Mouse (Mus musculus): ENCODE measurements around the gene Dab2ip. TPM values are rescaled to one million over a fixed set of nuclear protein-coding genes. Genes with fewer than 3 reads are reported as not detected.

Dab2ip gene
- polyA plus RNA-seq, 1 experiment from 2014 or later: 41.3 TPM

DNA sequence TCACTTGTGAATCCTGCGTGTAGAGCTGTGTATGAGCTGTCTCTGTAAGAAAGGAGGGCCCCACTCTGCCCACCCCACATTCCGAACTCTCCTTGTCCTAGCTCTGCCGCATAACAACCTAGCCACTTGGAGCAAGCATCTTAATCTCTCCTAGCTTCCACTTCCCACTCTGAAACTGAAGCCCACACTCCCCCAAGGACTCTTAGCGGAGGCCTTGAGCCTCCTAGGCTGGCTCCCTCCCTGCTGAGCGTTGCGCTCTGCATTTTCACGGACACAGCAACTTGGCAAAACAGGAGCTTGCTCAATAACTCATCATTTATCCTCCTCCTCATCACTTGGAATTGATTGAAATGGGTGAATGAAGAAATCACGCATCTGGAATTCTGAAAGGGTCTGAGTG is 97.9 kb downstream of the Dab2ip start:
- Histone ChIP-seq H3K9me3 (ENCODE audit: control insufficient read depth) (no peaks in the 10 kb centered on the region), H3K27ac (ENCODE audit: low read depth, low read length) (no peak overlapping the region), H3K4me1 (replicated peaks; ENCODE audit: control insufficient read depth, insufficient read depth, low read length) (peaks cover 10% of the 10 kb centered on the region), H3K4me3 (ENCODE audit: low read depth, low read length) (no peak overlapping the region), H3K36me3 (ENCODE audit: control insufficient read depth, insufficient read depth) (no peaks in the 10 kb centered on the region; the same call in none of the 2 replicates), H3K9ac (ENCODE audit: low read depth, low read length) (no peak overlapping the region), H3K27me3 (replicated peaks; ENCODE audit: control insufficient read depth, insufficient read depth, low read length) (no peaks in the 10 kb centered on the region), H3K4me2 (replicated peaks; ENCODE audit: low read depth) (no peak overlapping the region)
- WGBS: 73% methylated on average over 8 of the region's 8 CpGs
- TF ChIP-seq CTCF (IDR thresholded peaks at IDR 0.05; ENCODE audit: low read depth): no peak
- ATAC-seq: no peak

DNA sequence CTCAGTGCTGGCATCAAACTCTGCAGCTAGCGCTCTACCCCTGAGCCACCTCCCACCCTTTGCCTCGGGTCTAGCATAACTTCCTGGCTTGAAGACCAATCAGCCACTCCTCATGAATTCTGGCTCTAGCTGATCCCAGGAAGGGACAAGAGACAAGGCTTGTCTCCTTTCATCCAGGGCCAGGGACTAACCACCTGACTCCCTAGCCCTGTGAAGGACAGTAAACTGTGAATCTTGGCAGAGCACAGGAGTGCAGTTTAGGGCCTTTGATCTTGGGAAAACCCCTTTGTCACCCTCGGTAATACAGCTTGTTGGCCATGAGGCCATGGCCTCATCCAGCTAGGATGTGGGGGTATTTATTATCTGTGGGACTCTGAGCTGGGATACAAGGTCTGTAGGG is 100.2 kb downstream of the Dab2ip start:
- Histone ChIP-seq H3K9me3 (ENCODE audit: control insufficient read depth) (no peaks in the 10 kb centered on the region), H3K27me3 (replicated peaks; ENCODE audit: control insufficient read depth, insufficient read depth, low read length) (no peaks in the 10 kb centered on the region), H3K4me1 (replicated peaks; ENCODE audit: control insufficient read depth, insufficient read depth, low read length) (peaks cover 13% of the 10 kb centered on the region), H3K27ac (ENCODE audit: low read depth, low read length) (no peak overlapping the region), H3K9ac (ENCODE audit: low read depth, low read length) (no peak overlapping the region), H3K36me3 (ENCODE audit: control insufficient read depth, insufficient read depth) (no peaks in the 10 kb centered on the region), H3K4me3 (ENCODE audit: low read depth, low read length) (no peak overlapping the region), H3K4me2 (replicated peaks; ENCODE audit: low read depth) (no peak overlapping the region)
- ATAC-seq: peak; percentile 23; the same call in 1 of the 2 replicates
- 29% methylated on average over 3 of the region's 3 CpGs for WGBS
- TF ChIP-seq CTCF (IDR thresholded peaks at IDR 0.05; ENCODE audit: low read depth): no peak

DNA sequence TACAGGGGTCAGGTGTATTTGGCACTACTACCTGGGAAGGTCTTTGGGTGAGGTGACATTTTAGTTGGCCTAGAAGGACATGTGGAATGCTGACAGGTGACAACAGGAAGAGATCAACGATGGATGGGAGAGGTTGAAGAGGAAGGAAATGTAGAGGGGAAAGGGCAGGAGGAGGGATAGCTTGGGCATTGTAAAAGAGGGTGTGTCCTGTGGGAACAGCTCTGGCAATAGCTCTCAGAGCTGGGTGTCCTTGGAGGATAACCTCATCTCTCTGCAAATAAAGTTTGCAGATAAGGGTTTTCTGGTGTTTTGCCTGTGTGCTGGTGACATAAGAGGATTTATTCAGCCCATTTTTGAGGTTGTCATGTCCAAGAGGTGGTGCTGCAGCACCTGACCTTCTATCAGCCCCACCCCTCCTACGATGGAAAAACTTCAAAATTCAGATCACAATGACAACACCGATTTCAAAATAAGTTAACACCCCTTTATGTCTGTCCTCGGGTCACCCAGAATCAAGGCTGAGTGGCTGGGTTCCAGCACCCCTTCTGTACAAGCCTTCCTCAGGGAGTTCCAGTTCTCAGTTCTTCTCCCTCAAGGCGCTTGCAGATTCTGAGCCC is 101.6 kb downstream of the Dab2ip start:
- Histone ChIP-seq H3K9me3 (ENCODE audit: control insufficient read depth) (no peaks in the 10 kb centered on the region), H3K9ac (ENCODE audit: low read depth, low read length) (no peak overlapping the region), H3K4me2 (replicated peaks; ENCODE audit: low read depth) (no peak overlapping the region), H3K36me3 (ENCODE audit: control insufficient read depth, insufficient read depth) (no peaks in the 10 kb centered on the region), H3K27ac (ENCODE audit: low read depth, low read length) (0 out of 2 replicates have a peak overlapping the region, but pooled peaks have one; percentile 1), H3K4me1 (replicated peaks; ENCODE audit: control insufficient read depth, insufficient read depth, low read length) (peaks cover 13% of the 10 kb centered on the region), H3K4me3 (ENCODE audit: low read depth, low read length) (no peak overlapping the region), H3K27me3 (replicated peaks; ENCODE audit: control insufficient read depth, insufficient read depth, low read length) (no peaks in the 10 kb centered on the region)
- peak; percentile 62 for ATAC-seq
- 49% methylated on average over 5 of the region's 5 CpGs for WGBS
- TF ChIP-seq CTCF (IDR thresholded peaks at IDR 0.05; ENCODE audit: low read depth): no peak

DNA sequence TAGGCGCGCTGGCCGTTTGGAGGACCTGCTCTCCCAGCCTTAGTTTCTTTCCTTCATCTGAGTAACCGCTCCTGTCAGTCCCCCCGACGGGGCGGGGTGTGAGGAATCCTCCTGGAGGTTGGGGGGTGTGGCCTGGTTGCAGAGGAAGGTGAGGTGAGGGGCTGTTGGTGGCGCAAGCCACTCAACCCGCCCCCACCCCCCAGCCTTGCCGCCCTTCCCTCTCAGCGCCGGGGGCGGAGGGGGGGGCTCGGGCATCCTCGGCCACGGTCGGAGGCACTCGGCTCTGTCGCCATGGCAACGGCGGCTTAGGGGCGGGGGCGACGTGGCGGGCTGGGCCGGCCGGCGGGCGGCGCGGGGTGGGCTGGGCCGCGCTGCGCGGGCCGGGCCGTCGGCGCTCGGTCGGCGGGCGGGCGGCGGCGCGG is 102.9 kb downstream of the Dab2ip start:
- H3K27ac ChIP-seq (ENCODE audit: low read depth, low read length): 0 out of 2 replicates have a peak overlapping the region, but pooled peaks have one; percentile 54
- no peaks in the 10 kb centered on the region for H3K27me3 ChIP-seq (replicated peaks; ENCODE audit: control insufficient read depth, insufficient read depth, low read length)
- peak overlapping the region; percentile 97 for H3K4me2 ChIP-seq (replicated peaks; ENCODE audit: low read depth)
- H3K4me3 ChIP-seq (ENCODE audit: low read depth, low read length): peak overlapping the region; percentile 76
- WGBS: under 1% methylated on average over 16 of the region's 47 CpGs
- no peaks in the 10 kb centered on the region for H3K36me3 ChIP-seq (ENCODE audit: control insufficient read depth, insufficient read depth)
- no peaks in the 10 kb centered on the region for H3K9me3 ChIP-seq (ENCODE audit: control insufficient read depth)
- ATAC-seq: peak; percentile 18; the same call in 1 of the 2 replicates
- H3K9ac ChIP-seq (ENCODE audit: low read depth, low read length): peak overlapping the region; percentile 71
- TF ChIP-seq CTCF (IDR thresholded peaks at IDR 0.05; ENCODE audit: low read depth): no peak
- H3K4me1 ChIP-seq (replicated peaks; ENCODE audit: control insufficient read depth, insufficient read depth, low read length): peaks cover 13% of the 10 kb centered on the region

DNA sequence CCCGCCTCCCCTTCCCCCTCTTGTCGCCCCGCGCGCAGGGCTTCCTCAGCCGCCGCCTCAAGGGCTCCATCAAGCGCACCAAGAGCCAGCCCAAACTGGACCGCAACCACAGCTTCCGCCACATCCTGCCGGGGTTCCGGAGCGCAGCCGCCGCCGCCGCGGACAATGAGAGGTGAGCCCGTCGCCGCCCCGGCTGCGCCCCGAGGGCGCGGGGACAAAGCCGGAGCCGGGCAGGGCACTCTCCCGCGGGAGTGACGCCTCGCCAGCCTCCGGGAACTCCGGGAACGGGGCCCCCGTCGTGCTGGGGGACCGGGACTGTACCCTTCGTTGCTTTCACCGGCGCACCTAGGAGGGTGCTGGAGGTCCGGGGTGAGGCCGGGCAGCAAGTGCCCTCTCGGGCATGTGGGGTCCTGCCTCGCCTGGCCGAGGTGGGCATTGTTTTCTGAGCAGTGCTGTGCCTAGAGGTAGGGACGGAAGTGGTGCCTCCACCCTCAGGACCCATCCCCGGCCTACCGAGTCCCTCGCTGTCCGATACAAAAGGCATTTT is 103.5 kb downstream of the Dab2ip start:
- Histone ChIP-seq H3K4me3 (ENCODE audit: low read depth, low read length) (peak overlapping the region; percentile 76), H3K4me1 (replicated peaks; ENCODE audit: control insufficient read depth, insufficient read depth, low read length) (peaks cover 13% of the 10 kb centered on the region), H3K9ac (ENCODE audit: low read depth, low read length) (peak overlapping the region; percentile 71), H3K36me3 (ENCODE audit: control insufficient read depth, insufficient read depth) (peaks cover 4% of the 10 kb centered on the region; the same call in 1 of the 2 replicates), H3K9me3 (ENCODE audit: control insufficient read depth) (no peaks in the 10 kb centered on the region), H3K27me3 (replicated peaks; ENCODE audit: control insufficient read depth, insufficient read depth, low read length) (no peaks in the 10 kb centered on the region), H3K4me2 (replicated peaks; ENCODE audit: low read depth) (peak overlapping the region; percentile 97), H3K27ac (ENCODE audit: low read depth, low read length) (peak overlapping the region; percentile 54; the same call in 1 of the 2 replicates)
- 0% methylated on average over 41 of the region's 51 CpGs for WGBS
- TF ChIP-seq CTCF (IDR thresholded peaks at IDR 0.05; ENCODE audit: low read depth): no peak
- ATAC-seq: peak; percentile 28

DNA sequence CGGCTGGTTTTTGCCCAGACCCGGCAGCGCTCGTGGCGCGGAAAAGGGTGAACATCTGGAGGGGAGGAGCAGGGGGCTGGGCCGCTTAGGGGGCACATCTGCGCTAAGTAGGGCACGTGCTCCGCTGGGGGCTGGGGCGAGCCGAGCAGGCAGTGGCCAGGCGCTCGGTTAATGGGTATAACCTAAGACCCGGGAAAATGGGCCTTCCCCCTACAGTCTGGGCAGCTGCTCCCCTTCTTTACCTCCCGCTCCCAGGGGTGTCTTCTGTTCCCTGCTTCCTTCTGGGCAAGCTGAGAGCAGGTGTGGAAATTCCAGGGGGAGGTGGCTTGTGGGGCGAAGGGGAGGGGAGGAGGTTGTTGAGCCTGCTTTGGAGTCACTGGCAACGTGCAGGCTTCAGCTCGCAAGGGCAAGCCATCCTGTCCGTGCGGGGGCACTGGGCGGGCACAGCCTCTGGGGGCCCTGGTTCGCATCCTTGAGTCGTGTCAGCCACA is 104.0 kb downstream of the Dab2ip start:
- Histone ChIP-seq H3K4me3 (ENCODE audit: low read depth, low read length) (peak overlapping the region; percentile 76), H3K36me3 (ENCODE audit: control insufficient read depth, insufficient read depth) (peaks cover 7% of the 10 kb centered on the region; the same call in 1 of the 2 replicates), H3K4me1 (replicated peaks; ENCODE audit: control insufficient read depth, insufficient read depth, low read length) (peaks cover 13% of the 10 kb centered on the region), H3K27me3 (replicated peaks; ENCODE audit: control insufficient read depth, insufficient read depth, low read length) (no peaks in the 10 kb centered on the region), H3K9ac (ENCODE audit: low read depth, low read length) (peak overlapping the region; percentile 71), H3K4me2 (replicated peaks; ENCODE audit: low read depth) (peak overlapping the region; percentile 97), H3K9me3 (ENCODE audit: control insufficient read depth) (no peaks in the 10 kb centered on the region), H3K27ac (ENCODE audit: low read depth, low read length) (0 out of 2 replicates have a peak overlapping the region, but pooled peaks have one; percentile 54)
- 10% methylated on average over 24 of the region's 24 CpGs for WGBS
- peak; percentile 46 for ATAC-seq
- TF ChIP-seq CTCF (IDR thresholded peaks at IDR 0.05; ENCODE audit: low read depth): no peak
